Mouse (Mus musculus): ENCODE data around the gene Btbd8. TPM values are rescaled to one million over a fixed set of nuclear protein-coding genes. Genes with fewer than 3 reads are reported as not detected.

Gene Btbd8
- polyA plus RNA-seq (2012; rRNA removed): 0.79 and 1.4 TPM in 2 replicates

GRCm38 (mm10) chr5:107437464-107438281 is at the start of gene Btbd8:
Gene Btbd8, plus strand, starts transcription at chr5:107437997.

GRCm38 (mm10) chr5:107402436-107402835 is 35.4 kb upstream of the Btbd8 start, which contains the start of gene Ephx4:
Gene Ephx4, plus strand, starts transcription at chr5:107402736.

GRCm38 (mm10) chr5:107431249-107431648 is 6.5 kb upstream of the Btbd8 start, which contains the start of gene Lpcat2b:
Gene Lpcat2b, plus strand, starts transcription at chr5:107431549.

GRCm38 (mm10) chr5:107507321-107507720 is 69.5 kb downstream of the Btbd8 start, which contains the start of gene Gm42669:
Gene Gm42669, plus strand, starts transcription at chr5:107507621.

GRCm38 (mm10) chr5:107534581-107534980 is 96.8 kb downstream of the Btbd8 start, which contains the start of gene 1700028K03Rik:
Gene 1700028K03Rik, plus strand, starts transcription at chr5:107534709.

Other genes with a start within 250 kb of the Btbd8 start
- gene Tgfbr3, start 148.4 kb upstream of the Btbd8 start, polyA plus RNA-seq (2012; rRNA removed): 11.1 and 15.9 TPM in 2 replicates
- gene Brdt, start 106.8 kb upstream of the Btbd8 start, polyA plus RNA-seq (2012; rRNA removed): 0.93 and 1.3 TPM in 2 replicates
- gene Ephx4, start 35.3 kb upstream of the Btbd8 start, polyA plus RNA-seq (2012; rRNA removed): 14.0 and 14.8 TPM in 2 replicates
- gene Lpcat2b, start 6.4 kb upstream of the Btbd8 start, polyA plus RNA-seq (2012; rRNA removed): not detected in 2 replicates
- gene Gm42669, start 69.6 kb downstream of the Btbd8 start, polyA plus RNA-seq (2012; rRNA removed): 0.07 TPM in 1 of 2 replicates, not detected in the other
- not detected in 2 replicates for gene 1700028K03Rik, start 96.7 kb downstream of the Btbd8 start, polyA plus RNA-seq (2012; rRNA removed)
- gene Rpap2, start 159.4 kb downstream of the Btbd8 start, polyA plus RNA-seq (2012; rRNA removed): 2.2 and 2.4 TPM in 2 replicates
- 0.57 and 0.64 TPM in 2 replicates for gene Glmn, start 159.9 kb downstream of the Btbd8 start, polyA plus RNA-seq (2012; rRNA removed)